Mouse (Mus musculus) adrenal gland, adult (tissue): ENCODE measurements around the gene Cdc123.
A peak's percentile ranks its signal among the peaks of the same experiment; 100 is the strongest.

Source experiments
- DNase-seq, 2 experiments: peaks; one replicate each; pipeline ENCODE4 v3.0.0; 2022 to 2023; ENCODE audit warnings: low spot score in 1 of 2; ENCODE audit not compliant: inconsistent age in 2 of 2

Cdc123 gene

DNA sequence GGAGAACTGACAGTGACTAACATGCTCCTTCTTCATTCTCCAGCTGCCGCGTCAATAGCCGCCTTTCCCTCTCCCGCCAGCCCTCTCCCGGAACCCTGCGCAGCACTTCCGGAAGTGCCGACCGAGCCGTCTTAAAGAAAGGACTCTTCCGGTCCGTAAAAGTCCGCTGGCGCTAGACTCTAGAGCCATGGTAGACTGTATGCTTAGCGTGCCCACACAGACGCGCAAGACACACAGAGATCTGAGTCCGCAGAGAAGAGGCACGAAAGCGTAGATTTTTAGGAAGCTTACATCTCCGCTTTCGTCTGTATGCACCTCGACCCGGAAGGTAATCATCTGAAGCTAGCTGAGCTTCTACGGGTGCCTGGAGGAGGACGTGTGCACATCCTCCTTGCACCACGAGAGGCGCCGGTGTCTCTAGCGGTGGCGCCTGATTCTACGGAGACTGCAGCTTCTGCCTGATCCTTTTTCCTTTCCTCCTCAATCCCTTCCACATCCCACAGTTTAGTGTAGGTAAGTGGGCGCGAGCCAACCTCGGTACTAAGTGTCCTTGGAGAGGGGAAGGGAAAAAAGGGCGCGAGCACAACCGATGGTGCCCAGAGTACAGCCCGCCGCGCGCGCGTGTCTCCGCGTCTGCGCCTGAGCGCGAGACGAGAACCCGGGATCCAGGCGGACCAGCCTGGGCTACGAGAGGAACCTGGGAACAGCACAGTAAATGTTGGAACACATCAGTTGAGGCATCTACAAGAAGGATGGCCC, at the start of gene Cdc123, which contains the start of gene Nudt5:
TSS of gene Cdc123 (minus strand) at position 292 of the 759 bp plus-strand sequence.
TSS of gene Nudt5 (plus strand) at position 147 of the 759 bp plus-strand sequence.
- DNase-seq, result peak; percentile 91 to 97

DNA sequence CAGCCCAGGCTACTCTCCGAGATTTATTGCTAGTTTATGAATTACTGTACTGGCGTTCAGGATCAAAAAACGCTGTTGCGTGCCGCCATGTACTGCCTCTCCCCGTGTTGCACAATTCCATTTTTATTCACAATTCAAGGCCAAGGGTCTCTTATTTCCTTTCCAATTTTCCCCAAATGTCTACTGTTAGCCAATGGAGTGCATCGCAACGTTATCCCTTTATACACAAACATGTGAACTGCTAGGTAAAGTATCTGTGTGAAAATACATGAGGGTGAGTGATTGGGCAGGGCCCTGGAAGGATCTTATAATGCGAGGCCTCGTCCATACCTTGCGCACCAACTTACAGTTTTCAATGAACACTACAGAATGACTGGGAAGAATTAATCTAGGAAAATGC, 49.3 kb upstream of the Cdc123 start:
- DNase-seq, result peak; percentile 36 to 75

DNA sequence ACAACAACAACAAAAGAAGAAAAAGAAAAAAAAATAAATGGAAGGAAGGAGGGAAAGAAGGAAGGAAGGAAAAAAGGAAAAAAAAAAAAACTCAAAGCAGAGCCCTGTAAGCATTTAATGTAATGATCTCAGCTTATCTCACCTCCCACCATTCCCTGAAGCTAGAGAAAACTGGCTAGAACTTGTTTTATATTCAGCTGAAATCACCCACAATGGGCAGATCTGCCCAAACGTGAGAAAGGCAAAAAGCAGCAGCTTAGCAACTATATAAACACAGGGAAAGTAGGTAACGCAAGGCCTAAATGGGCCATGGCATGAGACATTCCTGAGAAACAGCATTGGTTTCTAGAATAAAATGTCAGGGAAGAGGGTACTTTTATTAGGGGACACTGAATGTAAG, 44.4 kb upstream of the Cdc123 start:
- no peak for DNase-seq

DNA sequence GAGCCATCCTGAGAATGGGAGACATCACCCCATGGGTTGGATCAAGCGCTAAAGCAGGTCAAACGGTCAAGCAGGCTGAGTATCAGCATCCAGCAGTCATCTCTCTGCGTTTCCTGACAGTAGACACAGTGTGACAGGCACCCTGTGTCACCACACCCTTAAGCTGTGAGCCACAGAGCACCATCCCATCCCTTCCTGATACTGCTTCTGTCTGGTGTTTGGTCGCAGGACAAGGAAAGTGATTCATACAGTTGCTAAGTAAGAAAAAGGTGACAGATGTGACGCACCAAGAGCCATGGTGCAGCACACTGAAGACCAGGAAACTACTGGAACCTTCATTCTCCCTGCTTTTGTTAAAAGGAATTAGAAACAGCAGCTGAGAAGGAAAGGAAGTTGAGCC, 43.9 kb upstream of the Cdc123 start:
- no peak for DNase-seq

DNA sequence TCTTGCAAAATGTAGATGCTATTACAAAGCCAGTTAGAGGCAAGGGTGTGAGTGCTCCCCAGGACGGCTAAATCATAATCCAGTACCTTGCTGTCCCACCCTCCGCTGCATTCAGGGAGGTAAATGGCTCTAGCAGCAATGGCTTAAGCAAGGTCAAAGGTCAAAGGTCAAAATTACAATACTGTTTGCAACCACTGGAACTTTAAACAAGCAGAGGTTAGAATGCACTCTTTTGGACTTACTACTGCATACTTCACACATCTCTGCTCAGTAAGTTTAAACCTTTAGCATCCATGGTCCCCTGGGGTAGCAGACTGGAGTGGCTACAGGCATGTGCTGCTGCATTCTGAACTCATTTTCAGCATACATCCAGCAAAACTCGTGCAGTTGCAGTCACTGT, 32.5 kb upstream of the Cdc123 start:
- DNase-seq, result no peak

DNA sequence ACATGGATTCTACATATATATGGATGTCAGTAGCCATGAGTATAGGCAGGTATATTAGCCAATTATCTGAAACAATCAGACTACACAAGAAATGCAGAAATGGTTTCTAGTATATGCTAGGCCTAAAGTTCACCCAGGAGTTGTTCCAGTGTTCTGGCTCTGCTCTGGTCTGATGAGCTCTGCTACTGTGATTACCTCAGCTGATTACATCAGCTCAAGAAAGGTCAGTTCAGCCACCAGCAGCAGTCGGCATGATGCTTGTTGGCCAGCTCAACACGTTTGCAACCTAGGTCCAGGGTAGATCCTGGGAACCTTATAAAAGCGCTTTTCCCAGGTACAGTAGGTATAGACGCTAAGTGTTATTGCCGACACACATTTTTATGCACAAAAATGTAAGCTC, 24.8 kb upstream of the Cdc123 start:
- DNase-seq, result peak; percentile 32 to 57

DNA sequence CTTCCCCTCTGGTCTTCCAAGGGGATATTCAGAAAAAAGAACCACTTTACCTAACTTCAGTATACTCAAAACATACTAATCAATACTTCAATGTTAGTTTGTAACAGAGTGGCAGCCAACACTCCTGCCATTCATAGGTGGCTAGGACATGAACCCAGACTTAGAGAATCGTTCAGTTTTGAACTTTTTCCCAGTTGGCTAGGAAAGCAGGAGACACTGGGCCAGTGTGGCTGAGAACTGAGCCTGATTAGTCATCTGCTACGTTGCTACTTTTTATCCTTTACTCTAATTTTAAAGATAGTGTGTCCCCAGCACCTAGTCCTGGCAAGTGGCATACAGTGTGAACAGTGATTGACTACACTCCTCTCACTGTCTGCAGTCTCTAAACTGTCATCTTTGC, 22.7 kb upstream of the Cdc123 start:
- DNase-seq, result no peak

DNA sequence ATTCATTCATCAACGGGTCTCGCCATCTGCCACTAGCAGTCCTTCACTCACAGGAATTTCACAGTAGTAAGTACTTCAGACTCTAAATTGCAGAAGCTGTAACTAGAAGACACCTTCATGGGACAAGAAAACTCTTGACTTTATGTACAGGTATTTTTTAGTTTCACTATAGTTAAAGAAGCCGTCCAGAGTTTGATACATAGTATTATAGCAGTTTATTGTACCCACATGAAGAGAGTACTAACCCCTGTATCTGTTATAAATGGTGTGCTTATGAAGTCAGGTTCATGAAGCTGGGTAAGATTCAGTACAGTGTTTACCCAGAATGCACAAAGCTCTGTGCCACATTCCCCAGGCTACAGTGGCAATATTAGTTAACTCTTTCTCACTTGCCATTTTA, 17.9 kb upstream of the Cdc123 start, which contains the start of gene Gm13199:
TSS of gene Gm13199 (minus strand) at position 101 of the 400 bp plus-strand sequence.
- DNase-seq, result no peak

DNA sequence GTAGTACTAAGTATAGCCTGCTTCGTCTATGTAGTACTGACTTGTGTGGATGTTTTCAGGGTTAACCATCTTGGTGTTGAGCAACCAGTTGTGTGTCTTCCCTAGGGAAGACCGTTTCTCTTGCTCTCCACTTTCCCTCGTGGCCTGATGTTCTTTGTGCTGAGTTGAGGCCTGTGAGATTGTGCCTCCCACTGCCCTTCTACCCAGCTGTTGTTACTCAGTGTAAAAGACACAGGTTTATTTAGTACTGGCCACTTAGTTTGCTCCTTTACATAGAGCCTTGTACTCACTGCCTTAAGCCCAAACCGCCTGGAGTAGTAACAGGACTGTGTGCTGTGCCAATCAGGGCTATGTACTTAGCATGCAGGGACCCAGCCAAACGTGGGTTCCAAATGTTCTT, 6.9 kb upstream of the Cdc123 start:
- DNase-seq, result peak in 1 of 2 experiments; percentile 32

DNA sequence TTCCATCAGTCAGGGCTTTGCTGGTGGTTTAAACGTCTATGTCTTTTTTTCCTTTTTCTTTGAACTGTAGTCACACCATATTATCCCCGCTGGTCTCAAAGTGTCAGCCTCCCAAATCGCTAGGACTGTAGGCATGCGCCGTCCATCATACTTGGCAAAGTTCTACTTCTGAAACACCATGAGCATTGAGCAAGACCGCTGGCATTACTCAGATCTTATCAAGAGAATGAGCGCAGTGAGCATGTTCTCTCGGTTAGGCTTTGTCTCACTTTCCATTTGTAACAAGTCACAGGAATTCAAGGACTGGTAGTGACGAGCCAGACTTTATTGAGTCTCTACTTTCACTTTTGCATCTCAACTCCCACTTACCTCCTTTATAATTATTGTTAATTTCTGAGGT, 6.2 kb upstream of the Cdc123 start:
- peak; percentile 65 to 89 for DNase-seq

DNA sequence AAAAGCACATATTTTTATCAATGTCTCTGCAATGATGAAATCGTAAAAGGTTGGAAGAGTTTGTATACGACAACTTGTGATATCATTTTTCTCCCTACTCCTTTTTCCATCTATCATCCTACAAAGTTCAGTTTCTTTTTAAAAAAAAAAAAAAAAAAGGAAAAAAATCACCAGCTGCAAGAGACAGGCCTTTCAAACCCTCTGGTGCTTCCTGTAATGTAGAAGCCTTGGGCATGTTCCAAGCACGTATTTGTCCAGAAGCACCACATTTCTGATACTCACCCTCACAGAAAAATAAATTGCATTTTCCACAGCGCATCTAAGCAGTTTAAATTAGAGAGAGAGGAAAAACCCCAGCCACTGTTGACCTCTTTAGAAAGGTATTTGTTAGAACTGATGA, 862 bp upstream of the Cdc123 start:
- DNase-seq, result no peak

DNA sequence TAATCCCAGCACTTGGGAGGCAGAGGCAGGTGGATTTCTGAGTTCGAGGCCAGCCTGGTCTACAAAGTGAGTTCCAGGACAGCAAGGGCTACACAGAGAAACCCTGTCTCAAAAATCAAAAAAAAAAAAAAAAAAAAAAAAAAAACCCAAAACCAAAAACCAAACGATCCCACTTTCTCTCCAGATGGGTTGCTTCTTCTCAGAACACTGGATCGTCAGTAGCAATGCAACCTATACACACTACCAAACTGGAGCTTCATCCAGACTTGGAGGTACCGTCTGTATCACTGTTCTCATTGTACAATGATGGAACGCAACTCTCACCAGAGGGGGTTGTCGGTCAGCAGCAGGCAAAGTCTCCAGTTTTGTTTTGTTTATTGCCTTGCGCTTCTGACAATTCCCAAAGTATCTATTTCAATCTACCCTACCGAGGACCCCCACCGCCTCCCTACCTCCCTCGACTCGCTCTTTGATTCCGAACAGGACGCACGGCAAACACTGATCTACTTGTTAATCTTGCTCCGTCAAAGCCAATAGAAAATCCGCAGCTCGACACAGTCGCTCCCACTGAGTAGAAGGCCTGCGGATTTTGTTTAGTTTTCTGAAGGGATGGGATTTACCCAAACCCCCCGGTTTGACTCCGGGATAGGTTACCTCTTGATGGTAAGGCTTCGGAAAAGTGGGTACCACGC, 637 bp downstream of the Cdc123 start:
- DNase-seq, result no peak

DNA sequence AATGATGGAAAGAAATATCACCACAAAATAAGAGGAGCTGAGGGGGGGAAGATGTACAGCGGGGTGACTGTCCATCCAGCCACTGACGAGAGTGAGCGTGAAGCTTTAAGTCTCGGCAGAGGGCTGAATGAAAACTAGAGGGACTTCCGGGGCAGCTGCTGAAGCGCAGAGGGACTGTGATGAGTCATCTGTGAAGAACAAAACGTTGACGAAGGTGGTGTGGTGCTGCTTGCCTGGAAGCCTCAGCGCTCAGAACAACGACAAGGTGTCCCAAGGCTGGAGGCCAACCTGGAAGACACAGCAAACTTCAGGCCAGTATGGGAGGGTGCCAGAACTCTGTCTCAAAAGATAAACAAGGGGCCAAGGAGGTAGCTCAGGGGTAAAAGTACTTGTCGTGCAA, 4.1 kb downstream of the Cdc123 start:
- no peak for DNase-seq

DNA sequence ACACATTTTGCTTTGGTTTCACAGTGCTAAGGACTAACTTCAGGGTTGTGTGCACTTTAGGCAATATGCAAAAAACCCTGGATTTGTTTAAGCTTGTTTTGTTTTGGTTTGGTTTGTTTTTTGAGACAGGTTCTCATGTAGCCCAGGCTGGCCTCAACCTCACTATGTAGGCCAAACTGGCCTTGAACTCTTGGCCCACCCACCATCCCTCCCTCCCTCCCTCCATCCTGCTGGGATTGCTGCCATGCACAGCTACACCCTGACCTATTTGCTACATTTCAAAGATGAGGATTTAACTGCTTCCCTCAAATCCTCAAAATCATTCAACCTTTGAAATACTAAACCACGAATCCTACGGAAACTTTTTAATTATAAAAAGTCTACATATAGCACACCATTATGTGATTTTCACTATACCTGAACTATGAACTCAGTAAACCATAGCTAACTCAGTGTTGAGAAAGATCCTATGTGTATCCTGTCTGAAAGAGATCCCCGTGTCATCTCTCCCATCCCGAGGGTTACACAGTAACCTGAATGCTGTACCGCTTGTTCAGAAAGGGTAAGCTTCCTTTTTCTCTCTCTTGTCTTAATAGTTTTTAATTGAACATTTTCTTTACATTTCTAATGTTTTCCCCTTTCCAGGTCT, 19.6 kb downstream of the Cdc123 start:
- no peak for DNase-seq

DNA sequence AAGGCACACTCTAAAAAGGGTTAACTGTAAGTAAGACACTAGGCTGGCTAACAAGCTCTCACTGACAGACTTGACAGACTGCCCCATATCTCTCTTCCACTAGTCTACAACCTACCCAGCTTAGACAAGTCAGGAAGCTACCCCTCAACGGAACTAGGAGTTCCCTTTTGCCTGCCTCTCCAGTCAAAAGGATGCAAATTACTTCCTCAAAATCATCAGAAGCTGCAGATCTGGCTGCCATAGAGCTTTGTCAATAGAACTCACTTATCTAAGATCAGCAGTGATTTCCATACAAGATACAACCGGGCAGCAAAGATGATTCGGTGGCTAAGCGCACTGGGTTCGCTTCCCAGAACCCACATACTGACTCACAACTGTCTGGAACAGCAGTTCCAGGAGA, 20.3 kb downstream of the Cdc123 start:
- DNase-seq, result peak in 1 of 2 experiments; percentile 55

DNA sequence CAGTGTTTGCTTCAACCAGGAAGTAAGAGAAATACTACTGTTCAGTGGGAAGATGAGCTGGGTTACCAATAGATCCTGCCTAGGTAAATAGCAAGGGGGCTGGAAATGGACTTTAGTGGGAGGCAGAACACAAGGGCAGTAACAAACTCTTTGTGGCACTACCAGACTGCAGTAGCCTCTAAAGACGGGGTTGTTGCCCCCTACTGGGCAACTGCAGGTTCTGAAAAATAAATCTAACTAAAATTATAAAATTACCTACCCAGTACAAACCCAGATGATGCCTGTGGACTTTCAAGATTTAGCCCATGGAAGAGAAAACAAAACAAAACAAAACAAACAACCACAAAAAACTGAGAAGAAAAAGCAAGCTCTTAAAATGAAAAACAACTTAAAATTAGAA, 20.8 kb downstream of the Cdc123 start:
- DNase-seq, result no peak

DNA sequence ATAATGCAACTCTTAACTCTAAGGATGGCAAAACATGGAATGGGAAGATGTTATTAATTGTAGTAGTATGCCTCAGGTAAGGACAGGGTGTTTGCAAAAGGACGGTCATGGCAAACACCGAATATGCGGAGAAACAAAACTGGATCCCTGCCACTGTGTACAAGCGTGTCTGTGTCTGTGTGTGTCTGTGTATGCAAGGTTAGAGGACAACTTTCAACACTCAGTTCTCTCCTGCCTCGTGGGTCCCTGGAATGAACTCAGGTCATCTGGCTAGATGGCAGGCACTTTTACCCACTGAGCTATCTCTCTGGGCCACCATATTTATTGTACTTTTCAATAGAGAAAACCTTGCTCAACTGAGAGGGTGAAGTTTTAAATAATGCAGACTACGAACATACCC, 22.5 kb downstream of the Cdc123 start:
- no peak for DNase-seq

DNA sequence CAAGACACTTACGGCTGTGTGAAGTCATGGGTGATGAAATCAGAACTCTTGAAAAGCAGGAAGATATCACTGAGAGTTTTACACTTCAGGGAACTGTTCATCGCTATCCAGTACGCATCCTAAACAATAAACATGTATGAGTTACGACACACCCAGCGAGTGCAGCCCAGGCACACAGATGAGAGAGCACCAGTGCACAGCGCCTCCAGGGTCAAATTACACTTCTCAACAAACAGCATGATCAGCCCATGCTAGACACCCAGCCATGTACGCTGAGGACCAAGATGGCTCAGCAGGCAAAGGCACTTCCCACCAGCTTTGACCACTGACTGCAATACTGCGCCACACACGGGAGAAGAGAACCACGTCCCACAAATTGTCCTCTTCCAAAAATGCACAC, 23.7 kb downstream of the Cdc123 start:
- DNase-seq, result no peak

DNA sequence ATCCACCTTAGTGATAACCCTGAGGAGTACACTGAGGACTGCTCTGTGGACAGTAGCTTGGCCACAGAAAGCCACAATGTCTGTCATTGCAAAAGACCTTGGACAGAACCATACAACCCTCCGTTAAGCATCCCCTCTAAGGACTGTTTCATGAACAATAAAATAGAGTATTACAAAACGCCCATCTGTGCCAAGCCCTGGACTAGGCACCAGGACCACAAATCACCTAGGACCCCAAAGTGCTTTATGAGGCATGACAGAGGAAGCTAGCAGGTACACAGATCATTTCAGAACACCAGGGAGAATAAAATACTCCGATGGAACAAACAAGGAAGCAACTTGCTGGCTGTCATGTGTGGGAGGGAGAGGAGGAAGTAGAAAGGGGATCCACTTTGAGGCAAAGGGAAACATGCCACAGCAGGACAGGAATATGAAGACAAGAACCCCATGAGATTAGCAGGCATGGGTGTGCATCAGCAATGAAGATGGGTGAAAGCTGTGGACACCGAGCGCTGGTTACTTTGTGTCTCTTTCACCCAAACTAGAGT, 33.7 kb downstream of the Cdc123 start:
- peak in 1 of 2 experiments; percentile 25 for DNase-seq

DNA sequence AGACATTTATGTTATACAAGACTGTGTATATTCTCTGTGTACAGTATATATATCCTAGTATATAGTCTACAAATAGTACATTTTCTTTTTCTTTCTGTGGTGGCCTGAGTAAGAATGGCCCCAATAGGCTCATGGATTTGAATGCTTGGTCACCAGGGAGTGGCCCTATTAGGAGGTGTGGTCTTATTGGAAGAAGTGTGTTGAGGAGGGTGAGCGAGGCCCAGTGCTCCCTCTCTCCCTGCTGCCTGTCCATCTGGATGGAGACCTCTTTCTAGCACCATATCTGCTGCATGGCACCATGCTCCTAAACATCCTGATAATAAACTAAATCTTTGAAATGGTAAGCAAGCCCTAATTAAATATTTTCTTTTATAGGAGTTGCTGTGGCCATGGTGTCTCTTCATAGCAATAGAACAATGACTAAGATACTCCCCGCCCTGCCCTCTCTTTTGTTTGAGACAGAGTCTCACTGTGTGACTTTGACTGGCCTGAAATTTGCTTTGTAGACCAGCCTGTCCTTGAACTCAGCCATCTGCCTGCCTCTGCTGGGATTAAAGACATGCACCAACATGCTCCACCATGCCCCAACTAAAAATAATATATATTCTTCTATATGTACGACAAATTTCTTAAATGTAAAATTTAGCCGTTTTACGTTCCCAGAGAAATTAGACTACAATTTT, 34.8 kb downstream of the Cdc123 start:
- DNase-seq, result no peak

DNA sequence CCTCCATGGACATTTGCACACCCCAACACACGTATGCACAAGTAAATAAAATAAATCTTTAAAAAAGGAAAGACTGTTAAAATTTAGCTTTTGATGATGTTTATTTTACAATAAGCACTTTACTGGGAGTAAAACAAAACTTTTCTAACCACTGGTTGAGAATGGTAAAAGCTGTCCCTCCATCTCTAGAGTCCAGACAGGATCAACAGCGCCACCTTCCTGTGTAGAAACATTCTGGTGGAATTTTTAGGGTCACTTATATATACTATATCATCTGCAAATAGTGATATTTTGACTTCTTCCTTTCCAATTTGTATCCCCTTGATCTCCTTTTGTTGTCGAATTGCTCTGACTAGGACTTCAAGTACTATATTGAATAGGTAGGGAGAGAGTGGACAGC, 38.8 kb downstream of the Cdc123 start:
- peak in 1 of 2 experiments; percentile 36 for DNase-seq
